Mouse (Mus musculus) heart, embryonic 13.5 days (tissue): Measurements from ENCODE around the gene Hic1. TPM values are rescaled to one million over a fixed set of nuclear protein-coding genes. Genes with fewer than 3 reads are reported as not detected.

Experiments used
- ATAC-seq: fragments of 200-750 bp; cut with Nextera tagmentation; 2 replicates; pipeline ENCODE4 v1.8.0; 2017; ENCODE audit warnings: moderate TSS enrichment; ENCODE audit not compliant: insufficient number of reproducible peaks, low FRiP score, low TSS enrichment; ENCODE audit errors: extremely low read depth
- H3K27ac ChIP-seq: fragments of 300-500 bp; sonication (generic); replicated peaks from 2 replicates; pipeline ENCODE4 v1.5.1; 2015; ENCODE audit warnings: moderate library complexity, mild to moderate bottlenecking, inconsistent platforms
- H3K27me3 ChIP-seq: fragments of 300-500 bp; sonication (generic); replicated peaks from 2 replicates; pipeline ENCODE4 v1.6.1; 2015; ENCODE audit warnings: mild to moderate bottlenecking, inconsistent platforms
- H3K36me3 ChIP-seq: fragments of 300-500 bp; sonication (generic); 2 replicates; pipeline ENCODE4 v1.6.1; 2015; ENCODE audit warnings: mild to moderate bottlenecking, inconsistent platforms
- H3K4me1 ChIP-seq: fragments of 300-500 bp; sonication (generic); 2 replicates; pipeline ENCODE4 v1.6.1; 2015; ENCODE audit warnings: inconsistent platforms
- H3K4me2 ChIP-seq: fragments of 300-500 bp; sonication (generic); 2 replicates; pipeline ENCODE4 v1.6.1; 2015; ENCODE audit warnings: inconsistent platforms, mild to moderate bottlenecking, moderate library complexity
- H3K4me3 ChIP-seq: fragments of 300-500 bp; sonication (generic); 2 replicates; pipeline ENCODE4 v1.5.1; 2015; ENCODE audit warnings: moderate library complexity, mild to moderate bottlenecking, inconsistent platforms
- H3K9ac ChIP-seq: fragments of 300-500 bp; sonication (generic); 2 replicates; pipeline ENCODE4 v1.6.1; 2015; ENCODE audit warnings: inconsistent platforms, mild to moderate bottlenecking, moderate library complexity
- H3K9me3 ChIP-seq: fragments of 300-500 bp; sonication (generic); 2 replicates; pipeline ENCODE4 v1.6.1; 2016; ENCODE audit warnings: inconsistent platforms
- WGBS: fragments of 180-500 bp; shearing (Covaris S2); methylation state at CpG from one replicate; pipeline ENCODE4 v1.1.7; 2015; ENCODE audit warnings: mixed read lengths; 5-methylcytosine and 5-hydroxymethylcytosine counted together
- polyA plus RNA-seq: library from polyadenylated mRNA; unstranded; fragments of >200 nt; fragmentation: Nextera tagmentation; extraction: Ambion mirVana; gene quantifications from 2 replicates; pipeline ENCODE4 v1.2.1, GENCODE M21; 2015

Gene Hic1
- polyA plus RNA-seq, 1 experiment from 2014 or later = 9.4 TPM

DNA sequence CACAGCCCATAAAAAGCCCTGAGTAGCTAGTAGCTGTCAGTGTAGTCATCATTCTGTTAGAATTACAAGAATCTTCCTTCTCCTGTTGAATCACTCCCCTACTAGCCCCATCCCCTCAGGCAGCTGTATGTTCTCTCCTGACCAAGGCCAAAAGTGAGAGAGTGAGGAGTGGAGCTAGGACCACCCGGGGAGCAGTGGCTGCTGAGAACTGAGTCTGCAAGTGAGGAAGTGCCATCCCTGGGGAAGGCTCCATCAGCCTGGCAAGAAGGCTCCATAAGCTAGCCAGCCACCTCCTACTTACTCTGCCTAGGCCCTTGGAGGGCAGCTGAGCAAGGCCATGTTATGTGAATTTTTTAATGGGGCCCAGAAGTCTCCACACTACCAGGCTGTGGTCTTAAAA is 27.4 kb downstream of the Hic1 start:
- H3K36me3 ChIP-seq = peaks cover 35% of the 10 kb centered on the region
- H3K27me3 ChIP-seq = no peaks in the 10 kb centered on the region
- 23% methylated on average over 1 of the region's 1 CpGs for WGBS
- ATAC-seq = no peak
- H3K4me2 ChIP-seq = no peak overlapping the region
- H3K4me1 ChIP-seq = peaks cover 71% of the 10 kb centered on the region
- no peaks in the 10 kb centered on the region for H3K9me3 ChIP-seq
- H3K4me3 ChIP-seq = no peak overlapping the region
- H3K9ac ChIP-seq = peak overlapping the region; percentile 44; the same call in 1 of the 2 replicates
- H3K27ac ChIP-seq = peak overlapping the region; percentile 96

GRCm38 (mm10) chr11:75141038-75141437 is 28.3 kb downstream of the Hic1 start:
- 71% methylated on average over 3 of the region's 3 CpGs for WGBS
- Histone ChIP-seq H3K9ac (no peak overlapping the region), H3K36me3 (peaks cover 35% of the 10 kb centered on the region), H3K4me1 (peaks cover 73% of the 10 kb centered on the region), H3K27me3 (no peaks in the 10 kb centered on the region), H3K4me3 (no peak overlapping the region), H3K4me2 (no peak overlapping the region), H3K9me3 (no peaks in the 10 kb centered on the region), H3K27ac (peak overlapping the region; percentile 96)
- ATAC-seq = no peak

- WGBS = 63% methylated on average over 5 of the region's 5 CpGs
- H3K4me1 ChIP-seq = peaks cover 69% of the 10 kb centered on the region
- H3K9me3 ChIP-seq = no peaks in the 10 kb centered on the region
- H3K27me3 ChIP-seq = no peaks in the 10 kb centered on the region
- ATAC-seq = no peak
- H3K4me3 ChIP-seq = no peak overlapping the region
- no peak overlapping the region for H3K9ac ChIP-seq
- peak overlapping the region; percentile 96 for H3K27ac ChIP-seq
- H3K36me3 ChIP-seq = peaks cover 33% of the 10 kb centered on the region
- H3K4me2 ChIP-seq = no peak overlapping the region
These were observed 28.9 kb downstream of the Hic1 start for GRCm38 (mm10) chr11:75140431-75140830.

DNA sequence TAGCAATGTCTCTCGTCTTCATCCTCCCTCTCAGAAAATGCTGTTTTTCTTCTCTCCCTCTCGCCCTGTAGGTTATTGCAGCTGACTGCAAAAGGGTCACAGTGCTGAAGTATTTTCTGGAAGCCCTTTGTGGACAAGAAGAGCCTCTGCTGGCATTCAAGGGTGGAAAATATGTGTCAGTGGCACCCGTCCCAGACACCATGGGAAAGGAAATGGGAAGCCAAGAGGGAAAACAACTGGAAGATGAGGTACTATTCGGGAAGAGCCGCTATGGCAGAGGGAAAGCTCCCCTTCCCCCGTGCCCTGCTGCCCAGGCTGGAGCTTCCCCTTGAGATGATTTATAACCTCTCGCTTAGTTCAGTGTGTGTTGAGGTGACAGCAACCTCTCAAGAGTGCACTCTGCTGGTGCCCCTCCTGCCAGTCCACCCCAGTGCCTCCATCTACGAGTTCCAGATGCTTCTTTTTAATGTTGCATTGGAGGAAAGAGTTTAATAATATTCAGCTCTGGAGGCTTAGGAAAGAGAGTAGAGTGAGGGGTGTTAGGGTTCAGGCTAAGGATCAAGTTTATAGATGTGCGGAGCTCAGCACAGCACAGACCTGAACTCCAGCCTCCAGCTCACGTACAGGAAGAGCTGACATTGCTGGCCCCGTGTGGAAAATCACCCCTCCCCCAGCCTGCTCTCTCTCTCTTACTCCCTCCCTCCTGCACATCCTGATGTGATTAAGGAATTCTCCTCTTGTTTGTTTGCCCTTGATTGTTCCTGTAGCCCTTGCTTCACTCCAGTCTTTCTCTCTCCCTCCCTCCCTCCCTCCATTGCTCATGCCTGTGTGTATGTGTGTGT is 30.0 kb downstream of the Hic1 start:
- Histone ChIP-seq H3K9me3 (no peaks in the 10 kb centered on the region), H3K27ac (peak overlapping the region; percentile 96), H3K36me3 (peaks cover 23% of the 10 kb centered on the region), H3K9ac (peak overlapping the region; percentile 62), H3K4me1 (peaks cover 74% of the 10 kb centered on the region), H3K27me3 (no peaks in the 10 kb centered on the region), H3K4me3 (no peak overlapping the region), H3K4me2 (peak overlapping the region; percentile 35)
- ATAC-seq = peak; percentile 18; the same call in 1 of the 2 replicates
- 24% methylated on average over 11 of the region's 11 CpGs for WGBS

DNA sequence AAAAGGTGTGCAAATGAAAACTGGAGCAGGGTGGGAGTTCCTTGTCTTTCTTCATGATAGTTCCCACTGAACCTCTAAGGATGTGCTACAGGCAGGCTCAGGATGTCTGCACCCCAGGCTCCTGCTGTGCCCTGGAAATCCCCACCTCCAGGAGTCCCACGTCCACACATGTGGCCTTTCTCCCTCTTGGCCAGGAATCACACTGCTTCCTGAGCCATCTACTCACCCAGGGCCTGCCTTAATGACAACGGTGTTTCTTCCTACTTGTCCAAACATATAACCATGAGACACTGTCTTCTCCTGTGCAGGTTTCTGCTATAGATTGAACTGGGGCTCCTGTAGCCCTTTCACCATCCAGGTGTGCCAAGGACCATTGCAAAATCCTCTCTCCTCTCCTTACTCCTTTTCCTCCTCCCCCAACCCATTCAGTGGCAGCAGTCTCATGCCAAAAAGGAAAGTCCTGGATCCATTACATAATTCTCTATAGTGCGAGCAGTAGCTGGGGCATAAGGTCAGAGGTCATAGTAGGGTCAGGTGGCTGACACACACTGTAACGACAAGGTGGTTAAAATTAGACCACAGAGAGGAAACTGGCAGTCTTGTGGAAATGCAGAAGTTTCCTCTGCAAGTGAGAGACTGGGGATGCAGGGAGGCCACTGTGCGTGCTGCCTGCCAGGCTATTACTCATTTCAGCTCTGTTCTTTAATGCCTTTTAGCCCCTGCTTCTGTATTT is 32.5 kb downstream of the Hic1 start:
- Histone ChIP-seq H3K9me3 (no peaks in the 10 kb centered on the region), H3K4me3 (no peak overlapping the region), H3K27me3 (no peaks in the 10 kb centered on the region), H3K9ac (peak overlapping the region; percentile 58), H3K4me2 (no peak overlapping the region), H3K27ac (peak overlapping the region; percentile 96), H3K4me1 (peaks cover 83% of the 10 kb centered on the region), H3K36me3 (peaks cover 1% of the 10 kb centered on the region)
- WGBS = 43% methylated on average over 5 of the region's 5 CpGs
- ATAC-seq = no peak

- ATAC-seq = no peak
- WGBS = 86% methylated on average over 4 of the region's 4 CpGs
- peak overlapping the region; percentile 6 for H3K9ac ChIP-seq
- peaks cover 68% of the 10 kb centered on the region for H3K4me1 ChIP-seq
- H3K27ac ChIP-seq = 0 out of 2 replicates have a peak overlapping the region, but pooled peaks have one; percentile 76
- no peaks in the 10 kb centered on the region for H3K27me3 ChIP-seq
- no peaks in the 10 kb centered on the region; the same call in 1 of the 2 replicates for H3K36me3 ChIP-seq
- no peaks in the 10 kb centered on the region for H3K9me3 ChIP-seq
- no peak overlapping the region for H3K4me3 ChIP-seq
- H3K4me2 ChIP-seq = no peak overlapping the region
These were observed 34.0 kb downstream of the Hic1 start for GRCm38 (mm10) chr11:75135358-75135757.

GRCm38 (mm10) chr11:75134485-75135068 is 34.7 kb downstream of the Hic1 start:
- H3K4me2 ChIP-seq = no peak overlapping the region
- H3K4me3 ChIP-seq = no peak overlapping the region
- H3K9ac ChIP-seq = peak overlapping the region; percentile 6; the same call in 1 of the 2 replicates
- peaks cover 61% of the 10 kb centered on the region for H3K4me1 ChIP-seq
- H3K27ac ChIP-seq = peak overlapping the region; percentile 76
- no peaks in the 10 kb centered on the region for H3K27me3 ChIP-seq
- 48% methylated on average over 5 of the region's 5 CpGs for WGBS
- H3K9me3 ChIP-seq = no peaks in the 10 kb centered on the region
- peaks cover under 1% of the 10 kb centered on the region; the same call in 1 of the 2 replicates for H3K36me3 ChIP-seq
- no peak for ATAC-seq

DNA sequence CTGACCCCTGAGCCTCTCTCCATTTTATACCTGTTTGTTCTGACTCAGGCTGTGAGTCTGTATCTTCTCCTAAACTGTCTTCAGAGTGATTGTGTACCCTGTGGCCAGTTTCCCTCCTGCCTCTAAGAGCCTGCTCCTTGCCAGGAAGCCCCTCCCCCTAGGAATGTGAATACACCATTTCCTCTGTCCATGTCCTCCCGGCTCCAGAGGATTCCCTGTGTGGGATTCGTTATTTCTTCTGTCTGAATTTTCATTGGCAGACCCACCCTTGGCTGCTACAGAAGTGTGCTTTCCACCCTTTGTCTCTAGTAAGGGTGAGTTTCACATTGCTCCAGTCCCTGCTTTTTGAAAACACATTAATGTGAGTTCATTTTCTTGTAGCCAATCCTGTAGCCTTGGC is 35.4 kb downstream of the Hic1 start:
- WGBS = 6% methylated on average over 2 of the region's 2 CpGs
- ATAC-seq = peak; percentile 72
- Histone ChIP-seq H3K27me3 (no peaks in the 10 kb centered on the region), H3K36me3 (peaks cover 3% of the 10 kb centered on the region; the same call in 1 of the 2 replicates), H3K4me2 (no peak overlapping the region), H3K4me3 (no peak overlapping the region), H3K4me1 (peaks cover 54% of the 10 kb centered on the region), H3K9me3 (no peaks in the 10 kb centered on the region), H3K9ac (0 out of 2 replicates have a peak overlapping the region, but pooled peaks have one; percentile 33), H3K27ac (peak overlapping the region; percentile 76)

GRCm38 (mm10) chr11:75133391-75133790 is 35.9 kb downstream of the Hic1 start:
- no peak overlapping the region for H3K4me2 ChIP-seq
- no peak overlapping the region for H3K4me3 ChIP-seq
- ATAC-seq = no peak
- 0 out of 2 replicates have a peak overlapping the region, but pooled peaks have one; percentile 33 for H3K9ac ChIP-seq
- peak overlapping the region; percentile 76 for H3K27ac ChIP-seq
- H3K4me1 ChIP-seq = peaks cover 49% of the 10 kb centered on the region
- peaks cover 3% of the 10 kb centered on the region; the same call in 1 of the 2 replicates for H3K36me3 ChIP-seq
- 82% methylated on average over 5 of the region's 5 CpGs for WGBS
- no peaks in the 10 kb centered on the region for H3K9me3 ChIP-seq
- no peaks in the 10 kb centered on the region for H3K27me3 ChIP-seq

GRCm38 (mm10) chr11:75132278-75132677 is 37.0 kb downstream of the Hic1 start:
- Histone ChIP-seq H3K4me3 (no peak overlapping the region), H3K4me2 (no peak overlapping the region), H3K27me3 (no peaks in the 10 kb centered on the region), H3K9ac (peak overlapping the region; percentile 28; the same call in 1 of the 2 replicates), H3K27ac (peak overlapping the region; percentile 2; the same call in 1 of the 2 replicates), H3K9me3 (no peaks in the 10 kb centered on the region), H3K4me1 (peaks cover 38% of the 10 kb centered on the region), H3K36me3 (peaks cover 3% of the 10 kb centered on the region; the same call in 1 of the 2 replicates)
- 76% methylated on average over 5 of the region's 5 CpGs for WGBS
- ATAC-seq = no peak

- Histone ChIP-seq H3K27me3 (no peaks in the 10 kb centered on the region), H3K27ac (no peak overlapping the region), H3K4me1 (peaks cover 29% of the 10 kb centered on the region), H3K4me3 (no peak overlapping the region), H3K9me3 (no peaks in the 10 kb centered on the region), H3K4me2 (no peak overlapping the region), H3K9ac (no peak overlapping the region), H3K36me3 (peaks cover 3% of the 10 kb centered on the region; the same call in 1 of the 2 replicates)
- no peak for ATAC-seq
- WGBS = 82% methylated on average over 4 of the region's 4 CpGs
These were observed 38.0 kb downstream of the Hic1 start for GRCm38 (mm10) chr11:75131300-75131699.
